Mouse (Mus musculus) bone marrow, adult 2 months (tissue): ENCODE data around the gene Rassf6. TPM values are rescaled to one million over a fixed set of nuclear protein-coding genes. Genes with fewer than 3 reads are reported as not detected.
A peak's percentile ranks its signal among the peaks of the same experiment; 100 is the strongest.

ENCODE experiments used
- H3K27ac ChIP-seq: fragments of 200-500 bp; 2 replicates; pipeline ENCODE4 v1.5.1; 2012; ENCODE audit warnings: low read depth, mild to moderate bottlenecking, control low read depth, inconsistent platforms, low read length; ENCODE audit not compliant: control insufficient read depth, poor library complexity, insufficient read depth
- H3K4me1 ChIP-seq: fragments of 200-500 bp; 2 replicates; pipeline ENCODE4 v1.6.1; 2011; ENCODE audit warnings: low read length; ENCODE audit not compliant: control insufficient read depth, insufficient read depth
- H3K4me3 ChIP-seq: fragments of 200-500 bp; replicated peaks from 2 replicates; pipeline ENCODE3; 2011; ENCODE audit warnings: mild to moderate bottlenecking, low read depth, low read length, control low read depth; ENCODE audit not compliant: control insufficient read depth
- CTCF ChIP-seq: fragments of 200-500 bp; IDR thresholded peaks from 2 replicates; pipeline ENCODE4 v1.5.1; 2011; ENCODE audit warnings: low read length, control low read depth; ENCODE audit not compliant: control insufficient read depth, insufficient read depth
- POLR2A ChIP-seq: fragments of 200-500 bp; IDR thresholded peaks from 2 replicates; pipeline ENCODE4 v1.6.1; 2011; ENCODE audit warnings: low read depth, mild to moderate bottlenecking, control low read depth, low read length, borderline replicate concordance; ENCODE audit not compliant: control insufficient read depth
- WGBS: fragments of 180-500 bp; shearing (Covaris S2); methylation state at CpG from one replicate; pipeline ENCODE4 v1.1.7; 2018; 5-methylcytosine and 5-hydroxymethylcytosine counted together
- polyA plus RNA-seq: library from polyadenylated mRNA; stranded (reverse); fragments of >200 nt; gene quantifications from 2 replicates; pipeline ENCODE4 v1.2.4, GENCODE M21; 2011; ENCODE audit warnings: low replicate concordance; ENCODE audit not compliant: missing spikeins, insufficient read depth, insufficient read length

Gene Rassf6
- polyA plus RNA-seq, 1 experiment = not detected

- WGBS = 37% methylated on average over 6 of the region's 6 CpGs
- TF ChIP-seq CTCF (no peak), POLR2A (no peak)
- Histone ChIP-seq H3K4me3 (no peak overlapping the region), H3K4me1 (no peaks in the 10 kb centered on the region; the same call in 1 of the 2 replicates), H3K27ac (no peak overlapping the region)
Observed at GRCm38 (mm10) chr5:90611996-90612611, 28.4 kb downstream of the Rassf6 start.

- TF ChIP-seq CTCF (no peak), POLR2A (no peak)
- 11% methylated on average over 3 of the region's 3 CpGs for WGBS
- no peak overlapping the region for H3K27ac ChIP-seq
- no peak overlapping the region for H3K4me3 ChIP-seq
- no peaks in the 10 kb centered on the region; the same call in 1 of the 2 replicates for H3K4me1 ChIP-seq
Observed at GRCm38 (mm10) chr5:90611388-90611787, 29.1 kb downstream of the Rassf6 start.

- WGBS = 58% methylated on average over 11 of the region's 11 CpGs
- TF ChIP-seq CTCF = no peak
- TF ChIP-seq POLR2A = no peak
- H3K27ac ChIP-seq = no peak overlapping the region
- no peak overlapping the region for H3K4me3 ChIP-seq
- H3K4me1 ChIP-seq = no peaks in the 10 kb centered on the region; the same call in 1 of the 2 replicates
Observed at GRCm38 (mm10) chr5:90608906-90609305, 31.6 kb downstream of the Rassf6 start.

- TF ChIP-seq CTCF = no peak
- no peak for TF ChIP-seq POLR2A
- 3% methylated on average over 13 of the region's 13 CpGs for WGBS
- H3K27ac ChIP-seq = no peak overlapping the region
Observed at GRCm38 (mm10) chr5:90603407-90603923, 37.0 kb downstream of the Rassf6 start.

GRCm38 (mm10) chr5:90601469-90601868 lies 39.0 kb downstream of the Rassf6 start:
- TF ChIP-seq CTCF = no peak
- TF ChIP-seq POLR2A = no peak
- Histone ChIP-seq H3K4me1 (no peaks in the 10 kb centered on the region), H3K4me3 (no peak overlapping the region), H3K27ac (no peak overlapping the region)
- WGBS = 12% methylated on average over 6 of the region's 6 CpGs

More at GRCm38 (mm10) chr5:90603407-90603923, 37.0 kb downstream of the Rassf6 start:
- H3K4me1 ChIP-seq = no peaks in the 10 kb centered on the region
- H3K4me3 ChIP-seq = peak overlapping the region; percentile 25

- Histone ChIP-seq H3K4me3 (no peak overlapping the region), H3K27ac (no peak overlapping the region), H3K4me1 (no peaks in the 10 kb centered on the region; the same call in 1 of the 2 replicates)
- TF ChIP-seq POLR2A (no peak), CTCF (no peak)
- 51% methylated on average over 6 of the region's 6 CpGs for WGBS
Observed at GRCm38 (mm10) chr5:90596155-90596554, 44.3 kb downstream of the Rassf6 start.

GRCm38 (mm10) chr5:90594945-90595344 lies 45.5 kb downstream of the Rassf6 start:
- 3% methylated on average over 13 of the region's 13 CpGs for WGBS
- H3K4me1 ChIP-seq = no peaks in the 10 kb centered on the region; the same call in 1 of the 2 replicates
- no peak overlapping the region for H3K4me3 ChIP-seq
- no peak overlapping the region for H3K27ac ChIP-seq
- TF ChIP-seq POLR2A (no peak), CTCF (no peak)

GRCm38 (mm10) chr5:90591936-90592335 lies 48.5 kb downstream of the Rassf6 start:
- TF ChIP-seq CTCF (no peak), POLR2A (no peak)
- H3K4me1 ChIP-seq = no peaks in the 10 kb centered on the region; the same call in 1 of the 2 replicates
- WGBS = 59% methylated on average over 6 of the region's 6 CpGs
- no peak overlapping the region for H3K27ac ChIP-seq
- H3K4me3 ChIP-seq = no peak overlapping the region

- TF ChIP-seq CTCF (no peak), POLR2A (no peak)
- 86% methylated on average over 10 of the region's 10 CpGs for WGBS
Observed at GRCm38 (mm10) chr5:90590676-90591075, 49.8 kb downstream of the Rassf6 start.

More at GRCm38 (mm10) chr5:90590676-90591075, 49.8 kb downstream of the Rassf6 start:
- no peaks in the 10 kb centered on the region for H3K4me1 ChIP-seq
- H3K4me3 ChIP-seq = no peak overlapping the region
- H3K27ac ChIP-seq = no peak overlapping the region
